Mouse (Mus musculus) liver, adult 2 months (tissue): Measurements from ENCODE around the gene 4833439L19Rik.

Experiments used
- CTCF ChIP-seq: fragments of 200-500 bp; IDR thresholded peaks from 2 replicates; pipeline ENCODE4 v1.5.1; 2011; ENCODE audit warnings: low read depth, low read length, control low read depth
- POLR2A ChIP-seq: fragments of 200-500 bp; IDR thresholded peaks from 2 replicates; pipeline ENCODE4 v1.6.1; 2011; ENCODE audit warnings: low read length, control low read depth; ENCODE audit not compliant: insufficient read depth; ENCODE audit errors: extremely low read depth

DNA sequence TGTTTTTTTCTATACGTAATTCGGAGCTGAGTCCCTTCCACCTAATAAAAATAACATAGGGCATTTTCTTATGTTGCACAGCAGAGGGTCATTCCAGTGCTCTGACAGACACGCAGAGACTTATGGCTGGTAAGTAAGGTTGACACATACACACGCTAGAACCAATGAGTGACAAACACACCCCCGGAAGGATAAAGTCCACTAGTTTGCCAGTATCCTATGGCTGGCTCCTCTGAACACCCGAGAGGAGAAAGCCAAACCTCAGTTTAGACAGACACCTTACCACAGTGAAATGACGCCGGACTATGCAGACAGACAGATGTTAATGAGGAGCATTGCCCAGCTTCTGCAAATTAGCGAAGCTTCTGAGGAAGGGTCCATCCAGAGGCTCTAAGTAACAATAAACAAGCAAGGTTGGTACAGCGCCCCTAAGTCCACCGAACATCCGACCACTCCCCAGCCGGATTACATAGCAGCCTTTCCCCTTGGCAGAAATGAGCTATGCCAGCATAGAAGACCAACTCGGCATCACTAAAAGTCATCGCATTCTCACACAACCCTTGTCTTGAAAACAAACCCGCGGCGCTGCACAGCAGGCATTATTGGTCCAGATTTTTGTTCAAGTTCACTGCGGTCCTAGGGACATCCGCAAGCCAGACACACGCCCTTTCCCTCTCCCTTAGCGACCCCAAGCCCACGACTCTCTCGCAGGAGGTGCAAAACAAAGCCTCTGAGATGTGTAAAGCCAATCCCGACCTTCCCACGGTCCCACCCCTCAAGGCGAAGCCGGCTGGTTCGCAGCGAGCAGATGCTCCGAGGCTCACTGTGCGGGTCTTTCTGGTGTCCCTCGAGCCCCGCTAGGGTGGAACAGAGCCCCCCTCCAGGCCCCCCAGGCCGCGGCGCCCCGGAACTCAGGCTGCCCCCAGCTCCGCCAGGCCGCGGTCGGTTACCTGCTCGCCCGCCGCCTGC lies 719 bp downstream of the 4833439L19Rik start:
- no peak for TF ChIP-seq CTCF
- no peak for TF ChIP-seq POLR2A
